In genomic region chr9:118188374-118188773, GRCm38 (mm10) we compare ENCODE assay signal across 15 mouse cellular contexts. TPM values are rescaled to one million over a fixed set of nuclear protein-coding genes. Genes with fewer than 3 reads are reported as not detected.
A peak's percentile ranks its signal among the peaks of the same experiment; 100 is the strongest.
DNase-seq lines count a peak whose midpoint lies in the region; ATAC-seq and TF ChIP-seq lines count a peak whose summit lies in the region.
"Had no signal": no experiment of that assay in that cellular context is flagged by ENCODE, and none has a peak within 500 bp of the region (broad histone marks: within the 10 kb centered on the region; RNA-seq: fewer than 3 reads in every experiment).

No protein-coding gene starts in this region.

- H3K27ac ChIP-seq in hindbrain, embryonic 11.5 days (ENCODE audit: low read depth, low read length), result no peak overlapping the region
- no peak overlapping the region for H3K27ac ChIP-seq in hindbrain, embryonic 13.5 days
- H3K27ac ChIP-seq in lung, postnatal 0 days (ENCODE audit: low read length), result no peak overlapping the region
- H3K27ac ChIP-seq in stomach, postnatal 0 days (replicated peaks), result no peak overlapping the region
- H3K27ac ChIP-seq: heart, embryonic 10.5 days had no signal

- peak; percentile 27 for TF ChIP-seq CTCF in lung, postnatal 0 days (IDR thresholded peaks at IDR 0.05)
- 0 out of 2 replicates have a peak, but pooled peaks have one; percentile 8 for TF ChIP-seq CTCF in G1E (IDR thresholded peaks at IDR 0.05; ENCODE audit: low read depth, low read length)
- TF ChIP-seq CTCF in stomach, postnatal 0 days (IDR thresholded peaks at IDR 0.05; ENCODE audit: low read depth), result peak; percentile 31; the same call in 1 of the 2 replicates

- no peak overlapping the region for H3K9ac ChIP-seq in hindbrain, embryonic 11.5 days (ENCODE audit: low read depth, low read length)
- no peak overlapping the region for H3K9ac ChIP-seq in hindbrain, embryonic 13.5 days
- H3K9ac ChIP-seq in lung, postnatal 0 days (replicated peaks; ENCODE audit: low read depth), result no peak overlapping the region
- no peak overlapping the region for H3K9ac ChIP-seq in stomach, postnatal 0 days (ENCODE audit: low read length)

- H3K4me3 ChIP-seq in hindbrain, embryonic 11.5 days (ENCODE audit: low read depth, low read length), result no peak overlapping the region
- H3K4me3 ChIP-seq in hindbrain, embryonic 13.5 days, result no peak overlapping the region
- H3K4me3 ChIP-seq in lung, postnatal 0 days (ENCODE audit: low read depth, low read length), result no peak overlapping the region
- no peak overlapping the region for H3K4me3 ChIP-seq in G1E (ENCODE audit: low read depth, low read length)
- no peak overlapping the region for H3K4me3 ChIP-seq in stomach, postnatal 0 days (ENCODE audit: low read depth, low read length)
- H3K4me3 ChIP-seq: heart, embryonic 10.5 days; megakaryocyte, embryonic 14.5 days; myocyte had no signal

- H3K4me2 ChIP-seq in hindbrain, embryonic 11.5 days (replicated peaks; ENCODE audit: low read depth, low read length), result no peak overlapping the region
- no peak overlapping the region for H3K4me2 ChIP-seq in hindbrain, embryonic 13.5 days
- H3K4me2 ChIP-seq in lung, postnatal 0 days (replicated peaks; ENCODE audit: low read depth, low read length), result no peak overlapping the region
- no peak overlapping the region for H3K4me2 ChIP-seq in stomach, postnatal 0 days (replicated peaks; ENCODE audit: low read depth)

- no peak for ATAC-seq in hindbrain, embryonic 11.5 days (ENCODE audit: low FRiP score)
- no peak for ATAC-seq in hindbrain, embryonic 13.5 days (ENCODE audit: low FRiP score)
- no peak for ATAC-seq in lung, postnatal 0 days
- no peak for ATAC-seq in G1E (ENCODE audit: extremely low read depth, insufficient number of reproducible peaks, low FRiP score, poor library complexity, severe bottlenecking)
- ATAC-seq in stomach, postnatal 0 days (ENCODE audit: low FRiP score, low TSS enrichment), result no peak

- no peak for TF ChIP-seq EP300 in lung, postnatal 0 days (IDR thresholded peaks at IDR 0.05)
- TF ChIP-seq EP300 in stomach, postnatal 0 days (optimal IDR thresholded peaks at IDR 0.05), result no peak

- peak; percentile 16 for DNase-seq in hindbrain, embryonic 11.5 days (ENCODE audit: low spot score)
- no peak for DNase-seq in lung, postnatal 0 days (ENCODE audit: low spot score)
- DNase-seq in lung, postnatal 10 days, result no peak
- DNase-seq in G1E (ENCODE audit: low spot score), result no peak
- DNase-seq in stomach, postnatal 0 days (ENCODE audit: low spot score), result no peak
- DNase-seq in adipocyte (ENCODE audit: low spot score), result no peak
- DNase-seq: adrenal gland, adult 8-10 months; heart, postnatal 4 days; kidney, adult 18-20 months; right cerebral cortex, postnatal 4 days; thymus, postnatal 36 days had no signal

- H3K27me3 ChIP-seq in hindbrain, embryonic 11.5 days (ENCODE audit: control insufficient read depth, insufficient read depth, low read length), result no peaks in the 10 kb centered on the region
- no peaks in the 10 kb centered on the region for H3K27me3 ChIP-seq in hindbrain, embryonic 13.5 days
- H3K27me3 ChIP-seq in lung, postnatal 0 days (replicated peaks; ENCODE audit: insufficient read depth, low read length), result no peaks in the 10 kb centered on the region
- no peaks in the 10 kb centered on the region for H3K27me3 ChIP-seq in G1E (ENCODE audit: insufficient read depth, low read length)
- no peaks in the 10 kb centered on the region for H3K27me3 ChIP-seq in stomach, postnatal 0 days (ENCODE audit: control insufficient read depth, insufficient read depth, low read length)

- H3K4me1 ChIP-seq in hindbrain, embryonic 11.5 days (replicated peaks; ENCODE audit: control insufficient read depth, insufficient read depth, low read length), result no peaks in the 10 kb centered on the region
- no peaks in the 10 kb centered on the region for H3K4me1 ChIP-seq in hindbrain, embryonic 13.5 days (replicated peaks)
- no peaks in the 10 kb centered on the region for H3K4me1 ChIP-seq in lung, postnatal 0 days (ENCODE audit: insufficient read depth, low read depth, low read length)
- H3K4me1 ChIP-seq in G1E (ENCODE audit: insufficient read depth, low read depth, low read length), result no peaks in the 10 kb centered on the region
- H3K4me1 ChIP-seq in stomach, postnatal 0 days (replicated peaks; ENCODE audit: control insufficient read depth, insufficient read depth), result no peaks in the 10 kb centered on the region
- H3K4me1 ChIP-seq: heart, embryonic 10.5 days; megakaryocyte, embryonic 14.5 days had no signal

- H3K36me3 ChIP-seq in hindbrain, embryonic 11.5 days (ENCODE audit: control insufficient read depth, insufficient read depth, low read length), result no peaks in the 10 kb centered on the region
- H3K36me3 ChIP-seq in hindbrain, embryonic 13.5 days, result no peaks in the 10 kb centered on the region
- no peaks in the 10 kb centered on the region for H3K36me3 ChIP-seq in lung, postnatal 0 days (ENCODE audit: insufficient read depth, low read length)
- no peaks in the 10 kb centered on the region for H3K36me3 ChIP-seq in G1E (replicated peaks)
- H3K36me3 ChIP-seq in stomach, postnatal 0 days (ENCODE audit: control insufficient read depth, insufficient read depth, low read length), result no peaks in the 10 kb centered on the region
- H3K36me3 ChIP-seq: heart, embryonic 10.5 days had no signal

- H3K9me3 ChIP-seq in hindbrain, embryonic 11.5 days (ENCODE audit: control insufficient read depth, low read length), result no peaks in the 10 kb centered on the region
- H3K9me3 ChIP-seq in hindbrain, embryonic 13.5 days, result no peaks in the 10 kb centered on the region
- no peaks in the 10 kb centered on the region for H3K9me3 ChIP-seq in lung, postnatal 0 days (ENCODE audit: low read length)
- H3K9me3 ChIP-seq in G1E (replicated peaks), result peaks cover 11% of the 10 kb centered on the region; the same call in 1 of the 2 replicates
- no peaks in the 10 kb centered on the region for H3K9me3 ChIP-seq in stomach, postnatal 0 days (ENCODE audit: control insufficient read depth, low read length)
- H3K9me3 ChIP-seq: heart, embryonic 10.5 days had no signal

- 91% methylated on average over 6 of the region's 6 CpGs for WGBS in hindbrain, embryonic 11.5 days
- WGBS in hindbrain, embryonic 13.5 days, result 97% methylated on average over 6 of the region's 6 CpGs
- WGBS in lung, postnatal 0 days, result 88% methylated on average over 6 of the region's 6 CpGs
- 89% methylated on average over 6 of the region's 6 CpGs for WGBS in stomach, postnatal 0 days

RNA-seq across cellular contexts. Expression of gene Cmc1, which starts 38.4 kb away (rescaled TPM):
- 37.9 and 41.4 TPM in 2 replicates for polyA plus RNA-seq in hindbrain, embryonic 11.5 days (2014; fragmentation: Nextera tagmentation; extraction: Ambion mirVana)
- polyA plus RNA-seq in hindbrain, embryonic 13.5 days (2015; fragmentation: Nextera tagmentation; extraction: Ambion mirVana), result 39.5 and 43.5 TPM in 2 replicates
- polyA plus RNA-seq in lung, postnatal 0 days (2015; fragmentation: Nextera tagmentation; extraction: Ambion mirVana), result 46.2 and 51.2 TPM in 2 replicates
- total RNA-seq in G1E (2014; fragmentation: Nextera tagmentation) (61.1 and 68.6 TPM in 2 replicates), G1E (2017) (80.2 and 88.9 TPM in 2 replicates)
- polyA plus RNA-seq in G1E (2012), result 3.1 and 6.6 TPM in 2 replicates
- 73.7 and 74.2 TPM in 2 replicates for polyA plus RNA-seq in stomach, postnatal 0 days (2015; fragmentation: Nextera tagmentation; extraction: Ambion mirVana)
